Mouse (Mus musculus) lung, postnatal 36 days (tissue): Measurements from ENCODE around the gene Fancc.

Source experiments
- DNase-seq: peaks from one replicate; pipeline ENCODE4 v3.0.0; 2022; ENCODE audit warnings: mixed read lengths

The Fancc gene

GRCm38 (mm10) chr13:63284748-63285147, 212.3 kb downstream of the Fancc start:
- no peak for DNase-seq

- no peak for DNase-seq
Observed at GRCm38 (mm10) chr13:63283236-63283635, 213.8 kb downstream of the Fancc start.

DNA sequence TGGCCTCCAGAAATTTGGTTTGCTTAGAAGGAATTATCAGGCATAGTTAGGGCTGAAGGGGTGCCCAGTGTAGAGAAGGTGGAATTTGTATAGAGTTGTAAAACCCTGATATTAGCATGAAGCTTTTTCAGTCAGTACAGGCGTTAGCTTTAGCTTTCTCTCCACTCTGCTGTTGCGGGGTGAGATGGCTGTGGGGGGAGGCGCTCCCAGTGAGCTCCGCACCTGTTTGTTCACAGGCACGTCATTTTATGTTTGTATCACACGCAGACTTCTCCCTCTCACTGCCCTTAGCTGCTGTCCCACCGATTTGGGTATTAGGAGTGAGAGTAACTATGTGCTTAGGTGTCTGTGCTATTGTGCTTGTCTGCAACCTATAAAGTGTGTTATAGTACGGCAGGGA, 215.9 kb downstream of the Fancc start:
- DNase-seq, result no peak

DNA sequence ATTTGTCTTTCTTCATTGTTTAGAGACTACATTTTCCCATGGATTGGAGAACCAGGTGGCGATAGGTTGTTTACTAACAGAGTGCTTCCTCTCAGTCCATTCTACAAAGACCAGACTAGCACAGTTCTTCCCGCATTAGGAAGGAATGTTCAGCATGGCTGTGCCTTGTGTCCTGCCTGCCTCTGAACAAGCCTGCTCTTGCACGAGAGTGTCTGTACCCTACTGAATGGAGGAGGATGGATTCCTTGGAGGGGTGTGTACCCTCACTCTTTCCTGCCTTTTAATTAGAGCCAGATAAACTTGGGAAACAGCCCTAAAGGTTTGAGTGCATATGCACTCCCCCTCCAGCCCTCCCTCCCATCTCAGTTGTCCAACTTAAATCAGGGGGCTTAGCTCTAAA, 216.7 kb downstream of the Fancc start:
- DNase-seq, result peak; percentile 47

GRCm38 (mm10) chr13:63279807-63280206, 217.3 kb downstream of the Fancc start:
- no peak for DNase-seq

DNA sequence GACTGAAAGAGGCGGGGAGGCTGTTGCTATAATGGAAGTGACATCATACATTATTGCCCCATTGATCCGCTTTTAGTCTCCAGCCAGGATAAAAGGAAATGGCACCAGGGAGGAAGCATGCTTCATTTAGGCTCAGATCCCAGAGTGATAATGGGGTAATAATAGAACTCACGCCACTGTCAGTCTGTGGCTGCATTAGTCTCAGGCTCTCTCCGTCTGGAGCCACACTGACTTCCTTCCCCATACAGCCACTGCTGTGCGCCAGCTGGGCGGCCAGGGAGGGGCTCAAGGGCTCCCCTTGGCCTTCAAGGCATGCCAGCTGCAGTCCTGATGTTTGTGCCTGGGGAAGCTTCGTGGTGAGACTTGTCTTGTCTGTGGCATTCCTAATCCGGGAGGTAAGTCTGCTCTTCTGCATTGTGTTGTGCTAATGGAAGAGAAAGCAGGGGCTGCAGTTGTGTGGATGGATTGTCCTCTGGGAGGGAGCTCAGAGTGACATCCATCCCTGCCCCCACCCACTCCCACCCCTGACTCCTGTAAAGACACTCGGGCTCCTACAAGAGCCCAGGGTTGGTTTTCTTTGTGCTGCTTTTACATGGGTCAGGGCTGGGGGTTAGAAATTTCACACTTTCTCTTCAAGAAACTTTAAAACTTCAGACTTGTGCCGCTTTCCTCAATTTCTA, 218.1 kb downstream of the Fancc start:
- DNase-seq, result peak; percentile 78

- DNase-seq, result peak; percentile 52
Observed at GRCm38 (mm10) chr13:63278141-63278631, 218.9 kb downstream of the Fancc start.

- no peak for DNase-seq
Observed at GRCm38 (mm10) chr13:63277316-63277715, 219.8 kb downstream of the Fancc start.

GRCm38 (mm10) chr13:63276389-63276788, 220.7 kb downstream of the Fancc start:
- DNase-seq, result no peak

- DNase-seq, result no peak
Observed at GRCm38 (mm10) chr13:63274488-63275166, 222.5 kb downstream of the Fancc start.

GRCm38 (mm10) chr13:63273859-63274258, 223.2 kb downstream of the Fancc start:
- DNase-seq, result no peak

DNA sequence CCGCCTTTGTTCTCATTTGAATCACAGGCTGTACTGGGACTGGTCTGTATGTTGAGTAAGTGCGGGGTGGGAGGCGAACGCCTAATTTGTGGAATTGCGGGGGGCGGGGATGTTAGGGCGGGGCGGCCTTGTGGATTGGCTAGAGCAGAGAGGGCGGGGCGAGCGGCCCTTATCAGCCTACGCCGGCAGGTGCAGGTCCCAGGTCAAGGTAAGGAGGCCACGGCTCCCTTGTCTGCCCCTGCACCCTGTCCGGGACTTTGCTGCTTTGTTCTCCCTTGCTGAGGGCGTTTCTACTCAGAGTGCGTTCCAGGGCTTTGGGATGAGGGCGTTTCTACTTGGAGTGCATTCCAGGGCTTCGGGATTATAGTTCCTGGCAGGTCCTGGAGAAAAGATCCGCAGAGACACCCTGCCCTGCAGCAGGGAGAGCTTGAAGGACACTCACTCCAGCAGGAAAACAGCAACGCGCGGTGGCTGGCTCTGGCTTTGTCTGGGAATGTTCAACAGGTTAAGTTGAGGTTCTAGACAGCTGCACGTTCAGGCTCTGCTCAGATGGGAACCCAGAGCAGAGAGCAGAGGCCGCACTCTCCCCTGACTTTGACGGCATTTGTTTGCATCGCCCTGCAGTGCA, 224.4 kb downstream of the Fancc start:
- DNase-seq, result peak; percentile 90

DNA sequence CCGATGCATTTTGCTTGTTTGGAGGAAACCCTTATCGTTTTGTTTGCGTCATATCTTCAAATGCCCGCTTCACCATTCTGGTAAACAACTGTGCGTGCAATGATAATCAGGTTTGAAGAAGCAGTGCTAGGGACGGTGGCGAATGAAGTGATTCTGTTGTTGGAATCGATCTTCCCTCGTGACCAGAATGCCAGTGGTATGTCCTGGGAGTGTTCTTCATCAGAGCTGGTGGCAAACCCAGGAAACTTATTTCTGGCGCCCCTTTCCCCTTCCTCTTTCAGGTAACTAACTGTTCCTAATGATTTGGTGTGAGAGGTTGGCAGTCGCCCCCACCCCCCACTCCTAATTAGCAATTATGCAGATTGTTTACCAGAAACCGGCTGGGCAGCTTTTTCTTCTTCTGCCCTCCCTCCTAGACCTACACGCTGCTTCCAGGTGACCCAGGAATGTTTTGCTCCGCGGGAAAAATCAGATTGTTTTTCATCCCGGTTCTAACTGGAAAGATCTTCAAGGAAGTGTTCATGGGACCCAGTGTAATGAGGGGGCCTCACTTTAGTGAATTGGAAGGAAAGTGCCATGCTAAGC, 225.0 kb downstream of the Fancc start:
- no peak for DNase-seq

DNA sequence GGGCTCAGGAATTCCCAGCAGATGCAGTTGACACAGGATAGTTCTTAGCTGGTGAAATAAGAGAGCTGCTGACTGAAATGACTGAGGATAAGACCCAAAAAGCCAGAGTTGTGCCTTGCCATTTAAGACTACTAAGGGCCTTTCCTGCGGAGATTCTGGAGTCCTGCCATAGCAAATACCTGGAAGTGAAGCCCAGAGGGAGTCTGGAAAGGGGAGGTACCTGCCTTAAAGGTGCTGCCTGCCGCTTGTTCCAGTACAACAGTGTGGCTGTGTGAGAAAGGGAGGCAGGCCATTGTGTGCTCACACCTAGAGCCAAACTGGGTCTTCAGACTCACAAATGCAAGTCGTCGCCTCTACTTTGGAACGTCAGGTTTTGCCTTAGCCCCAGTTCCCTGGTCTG, 226.9 kb downstream of the Fancc start:
- peak; percentile 79 for DNase-seq

GRCm38 (mm10) chr13:63268776-63269175, 228.3 kb downstream of the Fancc start:
- no peak for DNase-seq

DNA sequence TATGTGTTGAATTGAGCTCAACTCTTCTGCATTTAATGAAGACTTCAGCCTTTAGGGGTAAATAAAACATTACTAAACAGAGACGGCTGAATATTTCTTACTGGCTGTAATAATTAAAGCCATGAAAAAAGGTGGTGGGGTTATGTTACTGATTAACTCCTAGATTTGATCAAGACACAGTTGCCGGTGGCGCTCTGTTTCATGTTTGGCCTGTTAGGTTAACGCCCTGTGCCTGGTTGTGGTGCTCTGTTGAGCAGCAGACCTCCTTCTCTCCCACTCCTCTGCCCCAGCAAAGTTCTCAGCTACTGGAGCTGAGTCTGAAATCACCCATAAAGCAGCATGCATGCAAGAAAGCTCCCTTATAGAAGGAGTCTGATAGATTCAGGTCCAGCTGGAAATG, 228.7 kb downstream of the Fancc start:
- DNase-seq, result no peak

GRCm38 (mm10) chr13:63262168-63262957, 234.7 kb downstream of the Fancc start:
- DNase-seq, result no peak

- no peak for DNase-seq
Observed at GRCm38 (mm10) chr13:63261676-63262075, 235.4 kb downstream of the Fancc start.

GRCm38 (mm10) chr13:63260753-63261631, 236.1 kb downstream of the Fancc start:
- no peak for DNase-seq

DNA sequence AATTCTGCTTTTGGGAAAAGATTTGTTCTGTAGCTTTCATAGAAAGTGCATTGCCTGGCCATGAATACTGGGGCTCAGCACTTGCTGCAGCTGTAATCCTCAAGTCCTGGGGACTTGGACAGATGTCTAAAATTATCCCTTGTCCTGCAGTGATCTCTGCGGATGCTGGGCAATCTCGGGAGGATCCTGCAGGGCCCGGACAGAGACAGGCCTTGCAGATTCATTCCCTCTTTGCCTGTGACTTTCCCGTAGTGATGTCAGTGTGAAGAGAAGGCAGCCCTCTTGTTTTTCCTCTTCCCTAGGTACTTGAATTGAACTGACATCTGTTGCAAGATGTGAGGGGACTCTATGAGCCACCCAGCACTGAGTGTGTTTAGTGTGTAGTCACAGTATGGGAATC, 236.9 kb downstream of the Fancc start:
- DNase-seq, result no peak

GRCm38 (mm10) chr13:63258671-63259070, 238.4 kb downstream of the Fancc start:
- DNase-seq, result no peak

GRCm38 (mm10) chr13:63258167-63258582, 238.9 kb downstream of the Fancc start:
- DNase-seq, result no peak
